Mouse (Mus musculus) MEL (cell line): ENCODE measurements at regions not wholly inside any gene's neighbourhood (a gene's known extent, or its start where the extent isn't known, plus 50 kb on each side); places are given as distances from the start of the nearest gene placed in this dataset.

Experiments used
- DNase-seq: peaks from one replicate; pipeline ENCODE4 v3.0.0; 2011; ENCODE audit warnings: low read depth, low spot score
- H3K27ac ChIP-seq: 2 replicates; pipeline ENCODE4 v1.5.1; 2012; ENCODE audit warnings: low read depth, mild to moderate bottlenecking, control low read depth, low read length, moderate library complexity; ENCODE audit not compliant: control insufficient read depth
- H3K27me3 ChIP-seq, 2 experiments: fragments of 150-350 bp in 1 of 2; sonication (generic) in 1 of 2; 2 replicates each; pipeline ENCODE4 v1.6.1; 2012; ENCODE audit warnings: low read length in 2 of 2, mild to moderate bottlenecking in 2 of 2, improper control_type of control experiment in 1 of 2, moderate library complexity in 1 of 2; ENCODE audit not compliant: insufficient read depth in 2 of 2, control insufficient read depth in 1 of 2
- H3K36me3 ChIP-seq, 2 experiments: 2 replicates each; pipeline ENCODE4 v1.6.1; 2012 to 2014; ENCODE audit warnings: low read length in 2 of 2, improper control_type of control experiment in 1 of 2, inconsistent platforms in 1 of 2, mild to moderate bottlenecking in 1 of 2; ENCODE audit not compliant: insufficient read depth in 2 of 2, control insufficient read depth in 1 of 2
- H3K4me1 ChIP-seq, 2 experiments: fragments of 150-350 bp in 1 of 2; sonication (generic) in 1 of 2; 2 replicates each; pipeline ENCODE4 v1.6.1; 2012; ENCODE audit warnings: low read length in 2 of 2, improper control_type of control experiment in 1 of 2, mild to moderate bottlenecking in 1 of 2; ENCODE audit not compliant: insufficient read depth in 2 of 2, control insufficient read depth in 1 of 2
- H3K4me3 ChIP-seq, 2 experiments: fragments of 150-350 bp in 1 of 2; sonication (generic) in 1 of 2; 2 replicates each; pipeline ENCODE4 v1.5.1; 2012; ENCODE audit warnings: low read depth in 2 of 2, low read length in 2 of 2, mild to moderate bottlenecking in 2 of 2, moderate library complexity in 2 of 2, control low read depth in 1 of 2, improper control_type of control experiment in 1 of 2; ENCODE audit not compliant: control insufficient read depth in 1 of 2, insufficient read depth in 1 of 2
- H3K79me2 ChIP-seq: 2 replicates; pipeline ENCODE4 v1.6.1; 2012; ENCODE audit warnings: mild to moderate bottlenecking, low read length, moderate library complexity; ENCODE audit not compliant: control insufficient read depth, poor library complexity, insufficient read depth
- H3K9ac ChIP-seq: 2 replicates; pipeline ENCODE4 v1.6.1; 2012; ENCODE audit warnings: low read depth, mild to moderate bottlenecking, control low read depth, low read length, moderate library complexity; ENCODE audit not compliant: control insufficient read depth, poor library complexity, severe bottlenecking
- H3K9me3 ChIP-seq: fragments of 150-350 bp; sonication (generic); replicated peaks from 2 replicates; pipeline ENCODE4 v1.6.1; 2012; ENCODE audit warnings: mild to moderate bottlenecking, low read length, improper control_type of control experiment, moderate library complexity; ENCODE audit not compliant: insufficient read depth
- CHD1 ChIP-seq: IDR thresholded peaks from 2 replicates; pipeline ENCODE4 v1.6.1; 2012; ENCODE audit warnings: low read depth, mild to moderate bottlenecking, inconsistent platforms, low read length, improper control_type of control experiment
- CHD2 ChIP-seq: IDR thresholded peaks from 2 replicates; pipeline ENCODE4 v1.6.1; 2011; ENCODE audit warnings: low read length, improper control_type of control experiment
- CTCF ChIP-seq, 3 experiments: IDR thresholded peaks in 2 of 3; conservative IDR thresholded peaks in 1 of 3; 2 replicates each; pipeline ENCODE4 v1.5.1; 2011 to 2012; ENCODE audit warnings: low read length in 3 of 3, low read depth in 2 of 3, mild to moderate bottlenecking in 2 of 3, improper control_type of control experiment in 1 of 3, inconsistent platforms in 1 of 3, mixed read lengths in 1 of 3, moderate library complexity in 1 of 3; ENCODE audit not compliant: control insufficient read depth in 1 of 3, insufficient read depth in 1 of 3, poor library complexity in 1 of 3, severe bottlenecking in 1 of 3
- EP300 ChIP-seq, 2 experiments: IDR thresholded peaks; 2 replicates each; pipeline ENCODE4 v1.6.1; 2011; ENCODE audit warnings: improper control_type of control experiment in 2 of 2, low read length in 2 of 2, low read depth in 1 of 2, mild to moderate bottlenecking in 1 of 2
- GABPA ChIP-seq: IDR thresholded peaks from 2 replicates; pipeline ENCODE4 v1.6.1; 2012; ENCODE audit warnings: low read depth, mild to moderate bottlenecking, inconsistent platforms, low read length, improper control_type of control experiment, moderate library complexity
- GATA1 ChIP-seq: IDR thresholded peaks from 2 replicates; pipeline ENCODE4 v1.6.1; 2011; ENCODE audit warnings: low read depth, low read length, improper control_type of control experiment
- JUND ChIP-seq: IDR thresholded peaks from 2 replicates; pipeline ENCODE4 v1.6.1; 2011; ENCODE audit warnings: low read depth, mild to moderate bottlenecking, improper control_type of control experiment, low read length
- MAFK ChIP-seq: IDR thresholded peaks from 2 replicates; pipeline ENCODE4 v1.6.1; 2011; ENCODE audit warnings: low read depth, mild to moderate bottlenecking, low read length, improper control_type of control experiment, borderline replicate concordance
- MEF2A ChIP-seq: IDR thresholded peaks from 2 replicates; pipeline ENCODE4 v1.6.1; 2014; ENCODE audit warnings: low read depth, mild to moderate bottlenecking, inconsistent platforms, low read length, improper control_type of control experiment; ENCODE audit not compliant: poor library complexity, insufficient replicate concordance, severe bottlenecking; ENCODE audit errors: extremely low read depth
- MXI1 ChIP-seq: IDR thresholded peaks from 2 replicates; pipeline ENCODE4 v1.6.1; 2011; ENCODE audit warnings: mild to moderate bottlenecking, low read depth, low read length, improper control_type of control experiment
- MYB ChIP-seq: IDR thresholded peaks from 2 replicates; pipeline ENCODE4 v1.6.1; 2011; ENCODE audit warnings: mild to moderate bottlenecking, low read depth, low read length, improper control_type of control experiment
- NELFE ChIP-seq: IDR thresholded peaks from 2 replicates; pipeline ENCODE4 v1.6.1; 2011; ENCODE audit warnings: low read depth, low read length, improper control_type of control experiment
- NRF1 ChIP-seq: IDR thresholded peaks from 2 replicates; pipeline ENCODE4 v1.6.1; 2014; ENCODE audit warnings: low read depth, mild to moderate bottlenecking, inconsistent platforms, low read length, improper control_type of control experiment, moderate library complexity; ENCODE audit not compliant: poor library complexity, insufficient read depth, severe bottlenecking
- POLR2A ChIP-seq, 2 experiments: IDR thresholded peaks; 2 replicates each; pipeline ENCODE4 v1.6.1; 2011 to 2012; ENCODE audit warnings: low read length in 2 of 2, mild to moderate bottlenecking in 2 of 2, control low read depth in 1 of 2, improper control_type of control experiment in 1 of 2, low read depth in 1 of 2, moderate library complexity in 1 of 2; ENCODE audit not compliant: control insufficient read depth in 1 of 2, insufficient read depth in 1 of 2, poor library complexity in 1 of 2
- POLR2AphosphoS5 ChIP-seq: IDR thresholded peaks from 2 replicates; pipeline ENCODE4 v1.6.1; 2012; ENCODE audit warnings: low read depth, borderline replicate concordance, mild to moderate bottlenecking, inconsistent platforms, low read length, moderate library complexity, mixed read lengths
- RAD21 ChIP-seq: IDR thresholded peaks from 2 replicates; pipeline ENCODE4 v1.6.1; 2011; ENCODE audit warnings: mild to moderate bottlenecking, low read depth, low read length, improper control_type of control experiment
- RCOR1 ChIP-seq: IDR thresholded peaks from 2 replicates; pipeline ENCODE4 v1.6.1; 2012; ENCODE audit warnings: low read depth, mild to moderate bottlenecking, inconsistent platforms, low read length, improper control_type of control experiment
- SMC3 ChIP-seq: IDR thresholded peaks from 2 replicates; pipeline ENCODE4 v1.6.1; 2011; ENCODE audit warnings: low read depth, low read length, improper control_type of control experiment
- TAL1 ChIP-seq: IDR thresholded peaks from 2 replicates; pipeline ENCODE4 v1.6.1; 2012; ENCODE audit warnings: mild to moderate bottlenecking, inconsistent platforms, low read length, moderate library complexity, mixed read lengths
- TCF12 ChIP-seq: IDR thresholded peaks from 2 replicates; pipeline ENCODE4 v1.6.1; 2014; ENCODE audit warnings: low read depth, mild to moderate bottlenecking, inconsistent platforms, low read length, improper control_type of control experiment, moderate library complexity
- USF2 ChIP-seq, 2 experiments: IDR thresholded peaks; 2 replicates each; pipeline ENCODE4 v1.6.1; 2011 to 2012; ENCODE audit warnings: improper control_type of control experiment in 2 of 2, low read length in 2 of 2, borderline replicate concordance in 1 of 2, inconsistent platforms in 1 of 2, low read depth in 1 of 2, mild to moderate bottlenecking in 1 of 2; ENCODE audit not compliant: insufficient read depth in 1 of 2
- ZNF384 ChIP-seq: IDR thresholded peaks from 2 replicates; pipeline ENCODE4 v1.6.1; 2012; ENCODE audit warnings: low read depth, mild to moderate bottlenecking, inconsistent platforms, low read length, improper control_type of control experiment

DNA sequence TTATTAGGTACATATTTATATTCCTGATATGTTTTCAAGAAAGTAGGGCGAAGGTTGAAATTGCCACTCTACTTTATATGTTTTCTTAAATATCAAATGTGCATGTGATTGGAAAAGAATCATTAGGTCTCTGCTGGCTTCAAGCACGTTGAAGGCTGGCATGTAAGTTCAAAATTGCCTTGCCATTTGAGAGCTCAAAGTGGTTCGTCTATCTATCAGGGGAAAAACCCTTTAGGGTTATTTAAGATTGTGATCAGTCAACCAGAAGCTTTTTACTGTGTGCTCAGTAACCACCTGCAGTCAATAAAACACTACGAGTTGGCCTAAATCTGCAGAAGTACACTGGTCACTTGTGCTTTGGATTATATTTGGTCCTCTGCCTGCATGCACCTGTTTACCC, 1451.9 kb upstream of the Nudt12 start:
- DNase-seq = no peak
- H3K4me3 ChIP-seq = no peak overlapping the region
- no peaks in the 10 kb centered on the region for H3K79me2 ChIP-seq
- no peaks in the 10 kb centered on the region for H3K9me3 ChIP-seq
- no peaks in the 10 kb centered on the region for H3K36me3 ChIP-seq
- H3K27ac ChIP-seq = no peak overlapping the region
- no peaks in the 10 kb centered on the region for H3K27me3 ChIP-seq
- TF ChIP-seq POLR2AphosphoS5 (no peak), CHD2 (no peak), GABPA (no peak)
- TF ChIP-seq, all 39 proteins: peak for 0
- no peak overlapping the region for H3K9ac ChIP-seq
- no peaks in the 10 kb centered on the region for H3K4me1 ChIP-seq

DNA sequence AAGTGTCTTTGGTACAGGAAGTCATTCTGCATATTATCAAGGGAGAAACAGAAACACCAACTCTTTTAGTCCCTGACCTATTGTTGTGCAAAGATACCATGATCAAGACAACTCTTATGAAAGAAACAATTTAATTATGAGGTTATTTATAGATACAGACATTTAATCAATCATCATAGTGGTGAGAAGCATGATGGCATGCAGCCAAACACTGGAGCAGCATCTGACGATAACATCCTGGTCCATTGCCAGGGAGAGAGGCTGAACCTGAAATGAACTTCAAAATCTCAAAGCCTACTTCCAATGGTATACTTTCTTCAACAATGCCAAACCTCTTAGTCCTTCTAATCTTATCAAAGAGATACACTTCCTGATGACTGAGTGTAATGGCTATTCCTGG, 1439.7 kb upstream of the Nudt12 start:
- DNase-seq = peak; percentile 56
- Histone ChIP-seq H3K9ac (no peak overlapping the region), H3K36me3 (peaks cover 0 to 2% of the 10 kb centered on the region in 2 experiments; a peak in 2 of 4 replicates), H3K4me3 (no peak overlapping the region), H3K27me3 (no peaks in the 10 kb centered on the region), H3K4me1 (no peaks in the 10 kb centered on the region; a peak in 1 of 4 replicates), H3K27ac (no peak overlapping the region)
- peak; percentile 33; the same call in 1 of the 2 replicates for TF ChIP-seq GATA1
- peak; percentile 29; the same call in 1 of the 2 replicates for TF ChIP-seq RCOR1
- TF ChIP-seq MEF2A = peak; percentile 89; the same call in 1 of the 2 replicates
- 0 out of 2 replicates have a peak, but pooled peaks have one; percentile 17 for TF ChIP-seq TCF12
- no peak for TF ChIP-seq MYB
- no peak for TF ChIP-seq POLR2AphosphoS5
- TF ChIP-seq EP300 (IDR thresholded peaks at IDR 0.05; ENCODE audit: low read depth in 1 of 2, low read length in 2 of 2) = peak; percentile 40 to 47; a peak in 3 of 4 replicates
- no peak for TF ChIP-seq MAFK
- TF ChIP-seq, all 39 proteins: peak for 5
- Histone ChIP-seq H3K9me3 (no peaks in the 10 kb centered on the region), H3K79me2 (no peaks in the 10 kb centered on the region)

DNA sequence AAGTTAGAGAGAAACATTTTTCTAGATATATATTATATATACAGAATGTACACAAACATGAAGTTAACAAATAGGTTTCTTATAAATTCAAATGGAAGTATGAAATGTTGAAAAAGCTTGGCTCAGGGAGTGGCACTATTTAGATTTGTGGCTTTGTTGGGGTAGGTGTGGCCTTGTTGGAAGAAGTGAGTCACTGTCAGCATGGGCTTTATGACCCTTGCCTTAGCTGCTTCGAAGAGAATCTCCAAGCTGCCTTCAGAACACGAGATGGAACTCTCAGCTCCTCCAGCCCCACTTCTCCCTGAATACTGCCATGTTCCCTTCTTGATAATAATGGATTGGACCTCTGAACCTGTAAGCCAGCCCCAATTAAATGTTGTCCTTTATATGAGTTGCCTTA, 1410.4 kb upstream of the Nudt12 start:
- H3K4me1 ChIP-seq = no peaks in the 10 kb centered on the region
- no peak overlapping the region for H3K9ac ChIP-seq
- H3K27ac ChIP-seq = no peak overlapping the region
- peak; percentile 7 for DNase-seq
- TF ChIP-seq RAD21 = no peak
- no peak for TF ChIP-seq CHD2
- TF ChIP-seq RCOR1 = no peak
- TF ChIP-seq NRF1 = no peak
- no peak for TF ChIP-seq POLR2A (IDR thresholded peaks at IDR 0.05; ENCODE audit: control insufficient read depth in 1 of 2, insufficient read depth in 1 of 2, low read depth in 1 of 2, low read length in 2 of 2, poor library complexity in 1 of 2)
- no peak for TF ChIP-seq NELFE
- TF ChIP-seq TCF12 = no peak
- no peak for TF ChIP-seq MYB
- TF ChIP-seq MXI1 = no peak
- no peak for TF ChIP-seq TAL1
- no peak for TF ChIP-seq CHD1
- TF ChIP-seq SMC3 = no peak
- TF ChIP-seq CTCF (IDR thresholded peaks at IDR 0.05 in 2 of 3, conservative IDR thresholded peaks at IDR 0.05 in 1 of 3; ENCODE audit: control insufficient read depth in 1 of 3, insufficient read depth in 1 of 3, low read depth in 2 of 3, low read length in 3 of 3, poor library complexity in 1 of 3, severe bottlenecking in 1 of 3) = no peak
- TF ChIP-seq USF2 (IDR thresholded peaks at IDR 0.05; ENCODE audit: borderline replicate concordance in 1 of 2, insufficient read depth in 1 of 2, low read depth in 1 of 2, low read length in 2 of 2) = no peak
- TF ChIP-seq ZNF384 = no peak
- TF ChIP-seq MEF2A = no peak
- TF ChIP-seq JUND = no peak
- no peak overlapping the region for H3K4me3 ChIP-seq
- no peaks in the 10 kb centered on the region for H3K79me2 ChIP-seq
- H3K36me3 ChIP-seq = no peaks in the 10 kb centered on the region
- no peaks in the 10 kb centered on the region for H3K27me3 ChIP-seq
- H3K9me3 ChIP-seq = no peaks in the 10 kb centered on the region
